ENCODE assay signal across 13 mouse cellular contexts in the genomic region with DNA sequence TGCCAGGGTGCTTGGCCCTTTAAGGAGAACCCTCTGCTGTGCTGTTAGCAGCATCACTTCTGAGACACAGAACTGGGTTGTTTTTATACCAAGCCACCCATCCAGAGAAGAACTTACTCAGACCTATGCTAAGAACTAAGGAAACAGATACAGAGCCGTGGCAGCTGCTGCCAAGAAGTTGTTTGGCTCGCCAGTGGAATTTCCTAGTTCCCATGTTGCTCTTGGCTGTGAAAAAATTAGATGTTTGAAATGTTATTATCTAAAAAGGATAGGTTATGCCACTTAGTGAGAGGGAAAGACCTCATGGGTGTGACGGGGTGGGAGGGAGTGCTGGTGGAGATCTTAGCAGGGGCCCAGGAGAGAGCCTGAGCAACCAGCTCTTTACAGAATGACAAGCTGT. TPM values are rescaled to one million over a fixed set of nuclear protein-coding genes. Genes with fewer than 3 reads are reported as not detected.
DNase-seq lines count a peak whose midpoint lies in the region; ATAC-seq and TF ChIP-seq lines count a peak whose summit lies in the region.
"Had no signal": no experiment of that assay in that cellular context is flagged by ENCODE, and none has a peak within 500 bp of the region (broad histone marks: within the 10 kb centered on the region; RNA-seq: fewer than 3 reads in every experiment).

No protein-coding gene starts in this region.

- H3K4me2 ChIP-seq in heart, embryonic 16.5 days (ENCODE audit: low read depth, low read length): no peak overlapping the region
- H3K4me2 ChIP-seq: hindbrain, embryonic 12.5 days had no signal

- no peaks in the 10 kb centered on the region for H3K27me3 ChIP-seq in heart, embryonic 10.5 days (ENCODE audit: insufficient read depth, poor library complexity, severe bottlenecking)
- H3K27me3 ChIP-seq in heart, embryonic 16.5 days (ENCODE audit: control insufficient read depth, insufficient read depth, low read length): 0 out of 2 replicates have a peak, but pooled peaks cover 2% of the 10 kb centered on the region
- H3K27me3 ChIP-seq: hindbrain, embryonic 12.5 days had no signal

- peaks cover 20% of the 10 kb centered on the region for H3K4me1 ChIP-seq in heart, embryonic 10.5 days
- H3K4me1 ChIP-seq in brown adipose tissue, adult 24 weeks (ENCODE audit: control insufficient read depth, insufficient read depth, insufficient read length, low read length): no peaks in the 10 kb centered on the region
- peaks cover 7% of the 10 kb centered on the region; the same call in 1 of the 2 replicates for H3K4me1 ChIP-seq in heart, embryonic 16.5 days (ENCODE audit: control insufficient read depth, insufficient read depth, low read length)
- peaks cover 16% of the 10 kb centered on the region for H3K4me1 ChIP-seq in lung, adult 2 months (ENCODE audit: control insufficient read depth, insufficient read depth, low read length)
- H3K4me1 ChIP-seq: hindbrain, embryonic 12.5 days had no signal

- H3K27ac ChIP-seq in heart, embryonic 10.5 days: no peak overlapping the region; the same call in 1 of the 2 replicates
- H3K27ac ChIP-seq in brown adipose tissue, adult 24 weeks (replicated peaks; ENCODE audit: low read depth, low read length): peak overlapping the region; percentile 37; the same call in 1 of the 2 replicates
- H3K27ac ChIP-seq in heart, embryonic 16.5 days (ENCODE audit: low read length): peak overlapping the region; percentile 43; the same call in 1 of the 2 replicates
- H3K27ac ChIP-seq: hindbrain, embryonic 12.5 days; macrophage had no signal

- ATAC-seq in heart, embryonic 16.5 days (replicated peaks; ENCODE audit: extremely low read depth, insufficient read depth, low FRiP score): peak; percentile 16; the same call in 1 of the 2 replicates
- no peak for ATAC-seq in monocyte, adult 5-6 weeks (replicated peaks; ENCODE audit: insufficient number of reproducible peaks, low FRiP score, low TSS enrichment, poor library complexity, severe bottlenecking)

- no peaks in the 10 kb centered on the region for H3K36me3 ChIP-seq in heart, embryonic 10.5 days
- H3K36me3 ChIP-seq in heart, embryonic 16.5 days (ENCODE audit: control insufficient read depth, insufficient read depth): no peaks in the 10 kb centered on the region
- H3K36me3 ChIP-seq: hindbrain, embryonic 12.5 days had no signal

- no peak overlapping the region for H3K9ac ChIP-seq in heart, embryonic 16.5 days (ENCODE audit: low read length)
- H3K9ac ChIP-seq: hindbrain, embryonic 12.5 days had no signal

- 64% methylated on average over 3 of the region's 3 CpGs for WGBS in heart, embryonic 10.5 days
- WGBS in heart, embryonic 16.5 days: 49% methylated on average over 3 of the region's 3 CpGs
- 17% methylated on average over 3 of the region's 3 CpGs for WGBS in lung, adult 2 months

- DNase-seq in heart, adult 18-20 months: peak; percentile 48 to 69
- no peak for DNase-seq in heart, embryonic 10.5 days (ENCODE audit: low spot score)
- DNase-seq in lung, adult 2 months: peak; percentile 17
- no peak for DNase-seq in thymus, postnatal 14 days
- DNase-seq in layer of hippocampus, adult 11-12 months (ENCODE audit: low spot score): no peak
- DNase-seq: B cell, adult 2 months; cerebellum, adult 9-10 months; right cerebral cortex, postnatal 14 days had no signal

- no peaks in the 10 kb centered on the region for H3K9me3 ChIP-seq in heart, embryonic 10.5 days
- no peaks in the 10 kb centered on the region for H3K9me3 ChIP-seq in heart, embryonic 16.5 days (replicated peaks; ENCODE audit: control insufficient read depth, low read length)

- no peak for TF ChIP-seq POLR2A in lung, adult 2 months (IDR thresholded peaks at IDR 0.05; ENCODE audit: borderline replicate concordance, extremely low read depth, low read depth, low read length)

- no peak overlapping the region for H3K4me3 ChIP-seq in heart, embryonic 10.5 days
- H3K4me3 ChIP-seq in brown adipose tissue, adult 24 weeks (ENCODE audit: insufficient read depth, low read depth, low read length): no peak overlapping the region
- H3K4me3 ChIP-seq in heart, embryonic 16.5 days (ENCODE audit: low read length): no peak overlapping the region
- no peak overlapping the region for H3K4me3 ChIP-seq in lung, adult 2 months (replicated peaks; ENCODE audit: extremely low read depth, low read depth, low read length)
- H3K4me3 ChIP-seq: hindbrain, embryonic 12.5 days had no signal

- TF ChIP-seq CTCF in lung, adult 2 months (IDR thresholded peaks at IDR 0.05; ENCODE audit: insufficient read depth, low read length): no peak

RNA-seq across cellular contexts. Expression of gene Bloc1s5, which starts 52.1 kb away (rescaled TPM):
- total RNA-seq in heart, adult 18-20 months (2021): 10 to 100 TPM; 12.7 to 13.0 TPM
- 17.5 and 21.6 TPM in 2 replicates for polyA plus RNA-seq in heart, embryonic 10.5 days (2016; fragmentation: Nextera tagmentation; extraction: Ambion mirVana)
- 17.0 and 21.7 TPM in 2 replicates for polyA plus RNA-seq in brown adipose tissue, adult 24 weeks (2012; ENCODE audit: insufficient read depth, insufficient read length, missing spikeins)
- polyA plus RNA-seq in heart, embryonic 16.5 days (2015; fragmentation: Nextera tagmentation; extraction: Ambion mirVana): 18.1 and 19.7 TPM in 2 replicates
- 4.2 and 5.6 TPM in 2 replicates for polyA plus RNA-seq in lung, adult 2 months (2012; rRNA removed)
- 8.1 to 11.9 TPM (median 10.2 TPM) in 3 replicates for total RNA-seq in monocyte, adult 5-6 weeks (2017)

RNA-seq across cellular contexts. Expression of gene Txndc5, which starts 54.1 kb away (rescaled TPM):
- 10 to 100 TPM; 34.0 to 35.4 TPM for total RNA-seq in heart, adult 18-20 months (2021)
- polyA plus RNA-seq in heart, embryonic 10.5 days (2016; fragmentation: Nextera tagmentation; extraction: Ambion mirVana): 242 and 256 TPM in 2 replicates
- 27.2 and 31.5 TPM in 2 replicates for polyA plus RNA-seq in brown adipose tissue, adult 24 weeks (2012; ENCODE audit: insufficient read depth, insufficient read length, missing spikeins)
- 164 TPM in 2 replicates for polyA plus RNA-seq in heart, embryonic 16.5 days (2015; fragmentation: Nextera tagmentation; extraction: Ambion mirVana)
- 134 and 151 TPM in 2 replicates for polyA plus RNA-seq in lung, adult 2 months (2012; rRNA removed)
- total RNA-seq in monocyte, adult 5-6 weeks (2017): 47.2 to 86.3 TPM (median 48.3 TPM) in 3 replicates

Comparison
In these comparisons a context has a peak if more than half of its experiments do, and no peak if none do; other contexts are left out.
1. DNase-seq: peak in heart, adult 18-20 months (2 of 2) and lung, adult 2 months (single experiment); none in heart, embryonic 10.5 days (single experiment), thymus, postnatal 14 days (single experiment) and layer of hippocampus, adult 11-12 months (single experiment).